Mouse (Mus musculus) thymus, adult 2 months (tissue): ENCODE results near the gene Acer1.

Source experiments
- CTCF ChIP-seq: fragments of 200-500 bp; IDR thresholded peaks from 2 replicates; pipeline ENCODE4 v1.5.1; 2012; ENCODE audit warnings: mild to moderate bottlenecking, control low read depth, low read length, moderate library complexity, borderline replicate concordance; ENCODE audit not compliant: control insufficient read depth, poor library complexity, insufficient read depth; ENCODE audit errors: extremely low read depth
- POLR2A ChIP-seq: fragments of 200-500 bp; IDR thresholded peaks from 2 replicates; pipeline ENCODE4 v1.6.1; 2012; ENCODE audit warnings: mild to moderate bottlenecking, low read length, control low read depth, moderate library complexity; ENCODE audit not compliant: control insufficient read depth, poor library complexity, insufficient read depth; ENCODE audit errors: extremely low read depth

DNA sequence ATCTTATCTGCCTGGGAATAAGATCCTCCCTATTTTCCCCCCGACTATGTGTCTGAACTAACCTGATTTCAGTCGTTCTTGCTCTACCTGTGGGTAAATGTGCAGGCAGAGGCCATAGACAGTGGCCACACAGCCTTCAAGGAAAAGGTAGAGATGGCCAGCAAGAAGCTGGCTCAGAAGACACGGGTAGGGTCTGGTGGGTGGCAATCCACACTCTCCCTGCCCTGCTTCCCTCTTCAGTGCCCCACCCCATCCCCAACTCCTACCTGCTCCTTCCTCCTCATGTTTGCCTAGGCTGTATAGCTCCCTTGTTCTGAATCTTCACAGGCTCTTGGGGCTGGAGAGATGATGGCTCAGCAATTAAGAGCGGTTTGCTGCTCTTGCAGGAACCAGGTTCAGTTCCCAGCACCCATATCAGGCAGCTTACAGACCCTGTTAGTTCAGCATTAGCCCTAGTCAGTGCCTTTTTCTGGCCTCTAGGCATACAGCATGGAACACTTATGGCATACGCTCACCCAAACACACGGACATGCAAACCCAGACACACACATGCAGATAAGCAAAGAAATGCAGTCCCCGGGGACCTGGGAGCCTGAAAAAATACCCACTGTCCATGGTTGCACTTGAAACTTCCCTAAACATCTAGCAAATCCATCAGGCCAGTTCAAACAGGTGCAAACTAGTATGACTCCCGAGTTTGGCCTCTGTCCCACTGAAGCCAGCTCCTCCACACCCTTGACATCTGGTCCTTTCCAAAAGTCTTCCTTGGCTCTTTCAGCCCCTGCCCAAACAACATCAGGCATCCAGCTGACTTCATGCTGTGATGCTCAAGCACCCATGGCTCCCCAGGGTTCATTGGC, 5.2 kb downstream of the Acer1 start:
- TF ChIP-seq CTCF (no peak), POLR2A (no peak)
